Mouse (Mus musculus) embryonic facial prominence, embryonic 15.5 days (tissue): ENCODE data around the gene Gm20721. TPM values are rescaled to one million over a fixed set of nuclear protein-coding genes. Genes with fewer than 3 reads are reported as not detected.

Source experiments
- ATAC-seq: fragments of 200-750 bp; cut with Nextera tagmentation; 2 replicates; pipeline ENCODE4 v1.8.0; 2017; ENCODE audit warnings: low read depth, moderate TSS enrichment; ENCODE audit not compliant: insufficient number of reproducible peaks, low FRiP score, low TSS enrichment
- H3K27ac ChIP-seq: fragments of 300-500 bp; sonication (generic); replicated peaks from 2 replicates; pipeline ENCODE4 v1.5.1; 2015; ENCODE audit warnings: mild to moderate bottlenecking, inconsistent platforms
- H3K27me3 ChIP-seq: fragments of 300-500 bp; sonication (generic); 2 replicates; pipeline ENCODE4 v1.6.1; 2015; ENCODE audit warnings: inconsistent platforms
- H3K36me3 ChIP-seq: fragments of 300-500 bp; sonication (generic); 2 replicates; pipeline ENCODE4 v1.6.1; 2015; ENCODE audit warnings: mild to moderate bottlenecking, inconsistent platforms
- H3K4me1 ChIP-seq: fragments of 300-500 bp; sonication (generic); 2 replicates; pipeline ENCODE4 v1.6.1; 2015; ENCODE audit warnings: inconsistent platforms
- H3K4me2 ChIP-seq: fragments of 300-500 bp; sonication (generic); replicated peaks from 2 replicates; pipeline ENCODE4 v1.6.1; 2015; ENCODE audit warnings: mild to moderate bottlenecking, inconsistent platforms
- H3K4me3 ChIP-seq: fragments of 300-500 bp; sonication (generic); replicated peaks from 2 replicates; pipeline ENCODE4 v1.5.1; 2015; ENCODE audit warnings: mild to moderate bottlenecking, inconsistent platforms
- H3K9ac ChIP-seq: fragments of 300-500 bp; sonication (generic); 2 replicates; pipeline ENCODE4 v1.6.1; 2015; ENCODE audit warnings: inconsistent platforms
- H3K9me3 ChIP-seq: fragments of 300-500 bp; sonication (generic); replicated peaks from 2 replicates; pipeline ENCODE4 v1.6.1; 2016; ENCODE audit warnings: inconsistent platforms
- WGBS: fragments of 180-500 bp; shearing (Covaris S2); methylation state at CpG from one replicate; pipeline ENCODE4 v1.1.7; 2015; 5-methylcytosine and 5-hydroxymethylcytosine counted together
- polyA plus RNA-seq: library from polyadenylated mRNA; unstranded; fragments of >200 nt; fragmentation: Nextera tagmentation; extraction: Ambion mirVana; gene quantifications from 2 replicates; pipeline ENCODE4 v1.2.1, GENCODE M21; 2015

Gm20721 gene
- polyA plus RNA-seq, 1 experiment from 2014 or later, result 26.0 TPM

DNA sequence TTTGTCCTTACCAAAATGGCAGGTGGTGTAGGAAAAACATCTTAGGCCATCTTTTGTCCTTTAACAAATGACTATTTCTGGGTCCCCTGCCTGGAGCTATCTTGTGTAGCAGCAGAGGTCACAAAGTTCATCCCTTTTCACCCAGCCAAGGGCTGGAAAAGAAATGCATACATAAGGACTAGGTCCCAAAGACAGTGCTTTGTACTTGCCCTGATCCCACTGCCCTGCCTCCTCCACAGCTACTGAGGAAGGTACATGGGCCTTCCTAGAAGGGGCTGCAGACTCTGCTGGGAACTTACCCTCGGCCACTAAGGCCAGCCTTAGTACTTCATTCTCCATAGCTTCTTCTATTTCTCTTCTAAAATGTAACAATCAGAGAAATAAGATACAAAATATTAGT lies 34.9 kb downstream of the Gm20721 start:
- Histone ChIP-seq H3K9ac (no peak overlapping the region), H3K4me2 (no peak overlapping the region), H3K4me3 (no peak overlapping the region), H3K4me1 (peaks cover 12% of the 10 kb centered on the region), H3K36me3 (no peaks in the 10 kb centered on the region), H3K27me3 (no peaks in the 10 kb centered on the region), H3K27ac (no peak overlapping the region), H3K9me3 (no peaks in the 10 kb centered on the region)
- ATAC-seq, result no peak
- WGBS, result 55% methylated on average over 1 of the region's 1 CpGs

DNA sequence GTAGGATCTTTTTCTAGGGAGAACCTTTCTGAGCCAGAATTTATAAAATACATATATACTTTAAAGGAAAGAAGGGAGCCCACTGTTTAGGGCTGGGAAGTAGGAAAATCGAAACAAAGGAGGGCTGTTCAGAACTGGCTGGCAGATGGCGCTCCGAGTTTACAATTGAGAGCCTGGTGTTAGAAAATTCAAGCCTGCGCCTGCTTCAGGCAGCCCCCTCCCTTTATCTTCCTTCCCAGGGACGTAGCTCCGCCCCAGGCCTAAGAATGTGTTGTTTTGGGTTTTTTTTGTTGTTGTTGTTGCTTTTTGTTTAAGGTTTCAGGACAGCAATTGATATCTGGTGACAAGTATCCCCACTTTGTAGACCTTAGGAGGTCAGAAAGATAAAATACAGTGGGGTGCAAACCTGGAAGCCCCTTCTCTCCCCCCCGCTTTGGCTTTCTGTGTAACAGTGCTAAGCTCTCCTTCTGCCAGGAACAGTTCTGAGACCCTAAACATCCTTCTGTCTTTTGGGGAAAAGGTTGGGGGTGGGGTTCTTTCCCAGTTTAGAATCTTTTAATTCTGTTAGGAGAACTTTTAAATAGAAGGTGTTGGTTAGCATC lies 35.5 kb downstream of the Gm20721 start:
- Histone ChIP-seq H3K36me3 (no peaks in the 10 kb centered on the region), H3K9me3 (no peaks in the 10 kb centered on the region), H3K27ac (no peak overlapping the region), H3K27me3 (no peaks in the 10 kb centered on the region), H3K4me1 (peaks cover 12% of the 10 kb centered on the region), H3K4me3 (no peak overlapping the region), H3K9ac (no peak overlapping the region), H3K4me2 (no peak overlapping the region)
- WGBS, result 11% methylated on average over 7 of the region's 7 CpGs
- ATAC-seq, result no peak

DNA sequence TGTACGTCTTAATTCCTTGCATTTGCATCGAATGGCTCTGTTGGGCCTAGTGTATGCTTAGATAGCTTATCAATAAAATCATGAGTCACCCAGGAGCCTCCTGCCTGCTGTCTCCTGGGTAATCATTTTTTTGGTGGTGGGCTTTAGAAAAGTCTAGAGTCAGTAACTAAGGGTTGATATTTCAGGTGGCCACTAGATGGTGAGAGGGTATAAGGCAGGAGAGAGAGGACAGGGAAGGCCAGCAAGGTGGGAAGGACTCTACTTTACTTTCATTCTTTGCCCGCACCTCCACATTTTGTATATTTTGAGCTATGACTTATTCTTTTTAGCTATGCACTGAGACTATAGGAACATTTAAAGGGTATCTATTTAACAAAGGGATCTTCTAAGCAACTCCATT lies 38.6 kb downstream of the Gm20721 start:
- WGBS, result 69% methylated on average over 3 of the region's 3 CpGs
- no peak overlapping the region for H3K4me3 ChIP-seq
- H3K4me1 ChIP-seq, result peaks cover 12% of the 10 kb centered on the region
- no peaks in the 10 kb centered on the region for H3K36me3 ChIP-seq
- no peak overlapping the region for H3K9ac ChIP-seq
- H3K4me2 ChIP-seq, result no peak overlapping the region
- ATAC-seq, result no peak
- H3K27me3 ChIP-seq, result no peaks in the 10 kb centered on the region
- H3K9me3 ChIP-seq, result no peaks in the 10 kb centered on the region
- H3K27ac ChIP-seq, result no peak overlapping the region

DNA sequence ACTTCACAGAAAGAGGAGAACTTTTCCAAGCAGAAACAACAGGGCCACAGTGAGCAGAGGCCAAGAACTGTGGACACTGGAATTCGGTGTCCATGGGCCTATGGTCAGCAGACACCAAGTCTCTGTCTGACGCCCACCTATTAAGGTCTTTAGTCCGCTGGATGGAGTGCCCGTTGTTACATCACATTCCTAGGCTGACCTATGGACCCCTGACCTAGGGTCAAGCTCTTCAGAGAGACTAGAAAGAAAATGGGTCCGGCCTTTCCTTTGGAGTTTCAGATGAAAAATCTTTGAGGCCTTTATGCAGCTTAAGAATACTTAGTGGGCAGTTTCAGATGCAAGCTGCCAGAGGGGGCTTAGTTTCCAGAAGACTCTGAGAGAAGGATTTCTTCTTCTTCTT lies 40.9 kb downstream of the Gm20721 start:
- 0 out of 2 replicates have a peak, but pooled peaks cover 1% of the 10 kb centered on the region for H3K9me3 ChIP-seq
- WGBS, result 14% methylated on average over 5 of the region's 5 CpGs
- no peak for ATAC-seq

DNA sequence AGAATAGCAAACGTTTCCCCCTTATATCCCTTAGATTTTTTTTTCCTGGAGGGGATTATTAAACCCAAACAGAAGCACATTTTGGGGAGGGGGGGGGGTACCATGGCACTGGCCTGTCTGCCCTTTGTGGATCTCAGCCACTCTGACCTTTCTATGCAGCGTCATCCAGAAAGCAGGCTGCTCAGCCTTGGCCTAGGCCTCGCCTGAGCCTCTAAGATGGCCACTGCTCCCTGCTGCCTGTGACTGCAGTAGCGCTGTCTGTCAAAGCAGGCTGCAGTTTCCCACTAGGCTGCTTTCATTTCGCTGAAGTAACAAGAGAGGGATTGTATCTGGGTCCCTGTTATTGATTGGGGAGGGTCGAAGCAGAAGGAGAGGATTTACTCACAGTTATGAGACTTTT lies 44.0 kb downstream of the Gm20721 start:
- H3K27me3 ChIP-seq, result peaks cover 28% of the 10 kb centered on the region
- no peak overlapping the region for H3K4me2 ChIP-seq
- WGBS, result 39% methylated on average over 6 of the region's 6 CpGs
- H3K4me1 ChIP-seq, result peaks cover 31% of the 10 kb centered on the region
- peaks cover 7% of the 10 kb centered on the region for H3K36me3 ChIP-seq
- H3K9ac ChIP-seq, result no peak overlapping the region
- H3K4me3 ChIP-seq, result no peak overlapping the region
- peaks cover 26% of the 10 kb centered on the region for H3K9me3 ChIP-seq
- H3K27ac ChIP-seq, result no peak overlapping the region
- no peak for ATAC-seq

More for the DNA sequence above, 40.9 kb downstream of the Gm20721 start:
- no peak overlapping the region for H3K4me2 ChIP-seq
- peaks cover 4% of the 10 kb centered on the region for H3K27me3 ChIP-seq
- H3K4me1 ChIP-seq, result 0 out of 2 replicates have a peak, but pooled peaks cover 3% of the 10 kb centered on the region
- no peak overlapping the region for H3K27ac ChIP-seq
- no peak overlapping the region for H3K9ac ChIP-seq
- H3K36me3 ChIP-seq, result no peaks in the 10 kb centered on the region
- no peak overlapping the region for H3K4me3 ChIP-seq

DNA sequence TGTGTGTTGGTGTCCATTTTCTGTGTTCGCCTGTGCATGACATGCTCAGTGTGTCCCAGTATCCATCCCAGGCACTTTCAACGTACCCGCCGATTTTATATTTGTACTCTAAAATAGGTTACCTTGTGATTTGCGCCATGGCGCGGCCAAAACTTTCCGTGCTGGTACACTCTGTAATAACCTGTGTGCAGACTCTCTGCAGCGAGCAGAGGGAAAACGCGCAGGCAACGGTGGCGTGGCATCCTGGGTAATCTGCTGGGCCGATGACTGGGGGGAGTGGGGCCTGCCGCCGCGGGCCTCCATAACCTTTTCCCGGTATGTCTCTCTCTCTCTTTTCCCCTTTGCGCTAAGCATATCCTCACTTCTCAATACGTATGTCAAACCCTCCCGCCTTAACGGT lies 45.8 kb downstream of the Gm20721 start:
- WGBS, result 53% methylated on average over 22 of the region's 22 CpGs
- Histone ChIP-seq H3K4me2 (peak overlapping the region; percentile 49), H3K4me1 (peaks cover 34% of the 10 kb centered on the region), H3K27me3 (peaks cover 35% of the 10 kb centered on the region), H3K9me3 (peaks cover 42% of the 10 kb centered on the region), H3K27ac (no peak overlapping the region), H3K36me3 (peaks cover 7% of the 10 kb centered on the region), H3K9ac (no peak overlapping the region), H3K4me3 (peak overlapping the region; percentile 37)
- ATAC-seq, result no peak

DNA sequence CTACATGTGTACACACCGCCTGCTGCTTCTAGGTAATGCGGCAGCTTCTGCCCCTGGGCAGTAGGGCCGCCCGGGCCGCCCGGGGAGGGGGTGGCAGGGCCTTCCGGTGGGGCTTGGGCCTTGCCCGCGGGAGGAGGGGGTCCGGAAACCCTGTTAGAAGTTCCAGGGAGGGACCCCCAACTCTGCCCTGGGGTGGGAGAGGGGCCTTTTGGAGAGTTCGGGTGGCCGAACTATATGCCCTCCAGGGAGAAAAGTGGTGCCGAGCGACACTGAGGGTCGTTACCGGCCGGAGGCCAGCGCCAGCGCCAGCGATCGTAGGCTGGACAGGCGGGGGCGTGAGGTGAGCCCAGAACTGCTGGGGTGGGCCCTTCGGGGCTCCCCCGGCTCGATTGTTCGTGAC lies 46.3 kb downstream of the Gm20721 start:
- Histone ChIP-seq H3K9ac (0 out of 2 replicates have a peak overlapping the region, but pooled peaks have one; percentile 0), H3K9me3 (peaks cover 44% of the 10 kb centered on the region)

DNA sequence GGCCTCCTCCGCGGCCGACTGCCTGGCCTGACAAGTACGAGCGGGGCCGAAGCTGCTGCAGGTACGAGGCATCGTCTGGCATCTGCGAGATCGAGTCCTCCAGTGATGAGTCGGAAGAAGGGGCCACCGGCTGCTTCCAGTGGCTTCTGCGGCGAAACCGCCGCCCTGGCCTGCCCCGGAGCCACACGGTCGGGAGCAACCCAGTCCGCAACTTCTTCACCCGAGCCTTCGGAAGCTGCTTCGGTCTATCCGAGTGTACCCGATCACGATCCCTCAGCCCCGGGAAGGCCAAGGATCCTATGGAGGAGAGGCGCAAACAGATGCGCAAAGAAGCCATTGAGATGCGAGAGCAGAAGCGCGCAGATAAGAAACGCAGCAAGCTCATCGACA lies 46.7 kb downstream of the Gm20721 start:
- ATAC-seq, result no peak
- Histone ChIP-seq H3K36me3 (peaks cover 7% of the 10 kb centered on the region), H3K27ac (no peak overlapping the region), H3K4me2 (peak overlapping the region; percentile 49), H3K4me1 (peaks cover 34% of the 10 kb centered on the region), H3K9ac (0 out of 2 replicates have a peak overlapping the region, but pooled peaks have one; percentile 0), H3K4me3 (peak overlapping the region; percentile 37), H3K27me3 (peaks cover 35% of the 10 kb centered on the region), H3K9me3 (peaks cover 46% of the 10 kb centered on the region)
- WGBS, result 41% methylated on average over 34 of the region's 34 CpGs

More for the DNA sequence above, 46.3 kb downstream of the Gm20721 start:
- Histone ChIP-seq H3K27me3 (peaks cover 35% of the 10 kb centered on the region), H3K4me3 (peak overlapping the region; percentile 37), H3K4me2 (peak overlapping the region; percentile 49), H3K4me1 (peaks cover 34% of the 10 kb centered on the region), H3K36me3 (peaks cover 7% of the 10 kb centered on the region), H3K27ac (no peak overlapping the region)
- WGBS, result 64% methylated on average over 27 of the region's 27 CpGs
- ATAC-seq, result no peak

DNA sequence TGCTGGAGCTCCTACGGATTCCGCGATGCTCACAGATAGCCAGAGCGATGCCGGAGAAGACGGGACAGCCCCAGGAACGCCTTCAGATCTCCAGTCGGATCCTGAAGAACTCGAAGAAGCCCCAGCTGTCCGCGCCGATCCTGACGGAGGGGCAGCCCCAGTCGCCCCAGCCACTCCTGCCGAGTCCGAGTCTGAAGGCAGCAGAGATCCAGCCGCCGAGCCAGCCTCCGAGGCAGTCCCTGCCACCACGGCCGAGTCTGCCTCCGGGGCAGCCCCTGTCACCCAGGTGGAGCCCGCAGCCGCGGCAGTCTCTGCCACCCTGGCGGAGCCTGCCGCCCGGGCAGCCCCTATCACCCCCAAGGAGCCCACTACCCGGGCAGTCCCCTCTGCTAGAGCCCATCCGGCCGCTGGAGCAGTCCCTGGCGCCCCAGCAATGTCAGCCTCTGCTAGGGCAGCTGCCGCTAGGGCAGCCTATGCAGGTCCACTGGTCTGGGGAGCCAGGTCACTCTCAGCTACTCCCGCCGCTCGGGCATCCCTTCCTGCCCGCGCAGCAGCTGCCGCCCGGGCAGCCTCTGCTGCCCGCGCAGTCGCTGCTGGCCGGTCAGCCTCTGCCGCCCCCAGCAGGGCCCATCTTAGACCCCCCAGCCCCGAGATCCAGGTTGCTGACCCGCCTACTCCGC lies 47.3 kb downstream of the Gm20721 start:
- Histone ChIP-seq H3K36me3 (peaks cover 7% of the 10 kb centered on the region), H3K9me3 (peaks cover 46% of the 10 kb centered on the region), H3K9ac (no peak overlapping the region; the same call in 1 of the 2 replicates)

DNA sequence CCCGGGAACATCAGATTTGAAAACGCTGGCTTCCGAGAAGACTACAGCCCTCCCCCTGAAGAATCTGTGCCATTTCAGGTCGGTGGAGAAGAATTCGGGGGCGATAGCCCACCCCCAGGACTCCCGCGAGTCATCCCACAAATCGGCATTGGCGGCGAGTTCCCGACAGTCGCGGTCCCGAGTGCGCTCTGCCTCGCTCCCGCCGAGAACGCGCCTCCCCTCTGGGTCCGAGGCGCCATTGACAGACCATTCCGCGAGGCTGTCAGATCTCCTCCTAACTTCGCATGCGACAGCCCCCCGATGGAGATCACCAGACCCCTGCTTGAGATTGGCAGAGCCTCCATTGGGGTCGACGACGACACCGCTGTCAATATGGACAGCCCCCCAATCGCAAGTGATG lies 48.0 kb downstream of the Gm20721 start:
- Histone ChIP-seq H3K9me3 (peaks cover 46% of the 10 kb centered on the region), H3K36me3 (peaks cover 7% of the 10 kb centered on the region), H3K9ac (no peak overlapping the region), H3K4me1 (peaks cover 36% of the 10 kb centered on the region), H3K4me3 (peak overlapping the region; percentile 37), H3K4me2 (peak overlapping the region; percentile 49), H3K27ac (no peak overlapping the region), H3K27me3 (peaks cover 35% of the 10 kb centered on the region)
- no peak for ATAC-seq
- 57% methylated on average over 33 of the region's 33 CpGs for WGBS

More for the DNA sequence above, 47.3 kb downstream of the Gm20721 start:
- 50% methylated on average over 48 of the region's 48 CpGs for WGBS
- no peak for ATAC-seq
- Histone ChIP-seq H3K27ac (no peak overlapping the region), H3K4me3 (peak overlapping the region; percentile 37), H3K4me2 (peak overlapping the region; percentile 49), H3K4me1 (peaks cover 34% of the 10 kb centered on the region), H3K27me3 (peaks cover 35% of the 10 kb centered on the region)

DNA sequence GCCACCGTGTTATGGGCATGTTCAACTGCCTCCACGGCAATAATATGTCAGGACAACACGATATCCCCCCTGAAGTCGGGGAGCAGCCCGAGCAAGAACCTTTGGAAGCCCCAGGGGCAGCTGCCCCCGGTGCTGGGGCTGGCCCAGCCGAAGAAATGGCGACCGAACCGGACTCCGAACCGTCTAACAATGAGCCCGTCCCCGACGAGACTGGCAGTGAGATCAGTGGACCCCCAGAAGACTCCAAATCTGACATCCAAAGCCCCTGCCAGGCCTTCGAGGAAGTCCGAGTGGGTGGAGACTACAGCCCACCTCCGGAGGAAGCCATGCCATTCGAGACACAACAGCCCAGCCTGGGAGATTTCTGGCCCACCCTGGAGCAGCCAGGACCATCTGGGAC lies 48.7 kb downstream of the Gm20721 start:
- peaks cover 35% of the 10 kb centered on the region for H3K27me3 ChIP-seq
- no peak overlapping the region for H3K9ac ChIP-seq
- no peak for ATAC-seq
- H3K36me3 ChIP-seq, result peaks cover 7% of the 10 kb centered on the region
- H3K27ac ChIP-seq, result no peak overlapping the region
- H3K4me1 ChIP-seq, result peaks cover 42% of the 10 kb centered on the region
- peak overlapping the region; percentile 49; the same call in 1 of the 2 replicates for H3K4me2 ChIP-seq
- peak overlapping the region; percentile 37 for H3K4me3 ChIP-seq
- H3K9me3 ChIP-seq, result peaks cover 46% of the 10 kb centered on the region
- 67% methylated on average over 19 of the region's 19 CpGs for WGBS
